Mouse (Mus musculus) heart, adult 2 months (tissue): Measurements from ENCODE around the gene Hdgfl3.

ENCODE experiments used
- CTCF ChIP-seq: fragments of 200-600 bp; IDR thresholded peaks from 2 replicates; pipeline ENCODE4 v1.8.1; 2022; ENCODE audit warnings: antibody characterized with exemption, mild to moderate bottlenecking, moderate library complexity
- EP300 ChIP-seq: fragments of 200-500 bp; IDR thresholded peaks from 2 replicates; pipeline ENCODE4 v1.6.1; 2011; ENCODE audit warnings: low read depth, low read length, control low read depth; ENCODE audit not compliant: insufficient read depth
- POLR2A ChIP-seq: fragments of 200-500 bp; IDR thresholded peaks from 2 replicates; pipeline ENCODE4 v1.6.1; 2011; ENCODE audit warnings: mild to moderate bottlenecking, low read depth, low read length, control low read depth; ENCODE audit not compliant: insufficient read depth

DNA sequence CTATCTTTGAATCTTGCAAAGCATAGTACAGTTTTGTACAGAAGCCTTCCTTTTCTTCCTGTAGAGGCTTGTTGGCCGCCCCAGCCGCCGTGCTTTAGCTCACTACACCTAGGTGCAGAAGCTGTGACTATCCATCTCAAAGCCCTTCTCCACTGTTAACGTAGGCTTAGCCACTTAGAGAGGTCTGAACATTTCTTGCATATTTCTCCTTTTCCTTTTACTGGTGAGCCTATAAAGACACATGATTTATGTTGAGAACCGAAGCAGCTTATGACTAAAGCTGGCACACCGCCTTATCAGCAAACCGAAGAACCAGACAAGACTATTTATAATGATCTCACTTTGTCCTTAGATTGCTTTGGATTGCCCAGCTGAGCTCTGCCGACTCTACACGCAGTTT is 58.9 kb downstream of the Hdgfl3 start:
- no peak for TF ChIP-seq CTCF
- TF ChIP-seq EP300 = no peak
- no peak for TF ChIP-seq POLR2A
